Mouse (Mus musculus) gastrocnemius, postnatal 14 days (tissue): ENCODE results near the gene Gm45837. TPM values are rescaled to one million over a fixed set of nuclear protein-coding genes. Genes with fewer than 3 reads are reported as not detected.
A peak's percentile ranks its signal among the peaks of the same experiment; 100 is the strongest.

ENCODE experiments used
- DNase-seq: peaks from one replicate; pipeline ENCODE4 v3.0.0; 2021; ENCODE audit warnings: mixed read lengths
- intact Hi-C: fragments of 180-260 bp; cut with DNase I; formaldehyde crosslinking; loops from one replicate; pipeline ENCODE4 v1.15.1; 2025; ENCODE audit warnings: low total_unique reads
- long read RNA-seq, 2 experiments: library from polyadenylated mRNA; stranded (forward); transcript quantifications; one replicate each; pipeline ENCODE4 v2.0.0; 2021
- total RNA-seq, 2 experiments: library from RNA; stranded (reverse); gene quantifications; 2 replicates each; pipeline ENCODE4 v1.2.3; 2021

Gene Gm45837
- total RNA-seq: 1 to 10 TPM; 2.3 to 6.4 TPM
- long read RNA-seq, experiment 1, partial matches to known transcripts: 0 of 6 reads
- long read RNA-seq, experiment 1, other reads (novel, unspliced or antisense): 6 of 6 reads
- long read RNA-seq, experiment 2, partial matches to known transcripts: 44 of 50 reads
- long read RNA-seq, experiment 2, other reads (novel, unspliced or antisense): 6 of 50 reads

DNA sequence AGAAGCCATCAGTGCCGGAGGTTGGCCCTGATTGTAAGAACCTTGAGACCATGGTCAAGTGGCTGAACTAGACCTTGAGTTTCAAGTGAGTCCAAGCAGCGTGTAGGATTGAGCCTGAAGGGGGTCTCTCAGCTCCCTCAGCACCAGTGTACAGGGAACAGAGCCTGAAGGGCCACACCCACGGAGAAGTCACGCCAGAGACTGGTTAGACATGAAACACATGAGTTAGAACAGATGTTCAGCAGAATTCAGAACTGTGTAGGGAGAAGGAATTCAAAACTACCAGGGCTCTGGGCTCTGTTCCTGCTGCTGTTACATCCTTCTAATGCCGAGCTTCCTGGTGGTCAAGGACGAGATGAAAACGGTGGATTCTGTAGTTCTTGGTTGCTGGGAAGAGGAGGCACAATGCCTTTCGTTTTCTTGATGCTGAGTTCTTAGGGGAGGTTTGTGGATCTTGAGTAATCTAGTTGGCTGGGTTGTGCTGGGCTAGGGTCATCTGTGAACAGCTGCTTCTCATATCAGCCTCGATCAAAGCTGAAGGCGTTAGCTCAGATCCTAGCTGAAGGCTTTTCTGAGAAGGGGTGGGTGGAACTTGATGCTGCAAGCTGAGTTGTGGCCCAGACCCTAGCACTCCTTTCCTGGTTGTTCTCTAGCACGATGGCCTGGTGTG is at the start of gene Gm45837:
TSS of gene Gm45837 (plus strand) at position 620 of the 670 bp plus-strand sequence.
- DNase-seq: no peak
- intact Hi-C loops: no loop called here

- no peak for DNase-seq
- intact Hi-C loops: no loop called here
Observed at GRCm38 (mm10) chr7:101361021-101361420, 49.7 kb upstream of the Gm45837 start.

DNA sequence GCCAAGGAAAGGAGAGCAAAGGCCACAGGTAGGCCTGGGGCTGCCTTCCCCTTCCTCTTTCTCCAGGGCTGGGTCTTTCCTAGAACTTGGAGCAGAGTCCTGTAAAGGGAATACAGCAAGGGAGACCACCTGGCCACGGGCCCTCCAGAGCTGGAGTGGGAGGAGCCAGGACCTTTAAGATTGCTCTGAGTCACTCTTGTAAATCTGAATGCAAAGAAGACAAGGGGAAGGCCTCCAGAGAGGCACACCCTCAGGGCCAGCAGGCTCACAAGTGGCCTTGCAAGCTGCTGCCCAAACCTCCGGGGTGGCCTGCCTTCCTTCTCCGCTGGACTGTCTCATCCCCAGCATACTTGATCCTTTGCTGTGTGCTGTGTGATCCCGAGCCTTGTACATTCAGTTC is 48.9 kb upstream of the Gm45837 start:
- DNase-seq: no peak
- intact Hi-C loops: no loop called here

- intact Hi-C loops: no loop called here
- no peak for DNase-seq
Observed at GRCm38 (mm10) chr7:101362791-101363191, 47.9 kb upstream of the Gm45837 start.

DNA sequence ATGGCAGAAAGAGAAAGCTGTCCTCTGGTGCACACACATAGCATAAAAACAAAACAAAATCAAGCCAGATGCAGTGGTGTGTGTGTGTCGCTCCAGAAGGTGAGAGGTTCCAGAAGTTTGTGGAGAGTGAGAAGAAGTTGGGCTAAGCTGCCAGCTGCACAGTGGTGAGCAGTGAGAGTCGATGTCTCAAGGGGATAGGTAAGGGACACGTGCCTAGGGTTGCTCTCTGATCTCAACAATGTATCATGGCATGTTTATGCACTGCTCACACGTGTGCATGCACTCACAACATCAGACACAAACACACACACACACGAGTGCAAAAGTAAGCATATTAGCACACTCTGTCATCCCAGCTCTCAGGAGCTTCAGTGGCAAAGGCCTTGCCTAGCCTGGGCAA is 46.8 kb upstream of the Gm45837 start:
- DNase-seq: no peak
- intact Hi-C loops: no loop called here

DNA sequence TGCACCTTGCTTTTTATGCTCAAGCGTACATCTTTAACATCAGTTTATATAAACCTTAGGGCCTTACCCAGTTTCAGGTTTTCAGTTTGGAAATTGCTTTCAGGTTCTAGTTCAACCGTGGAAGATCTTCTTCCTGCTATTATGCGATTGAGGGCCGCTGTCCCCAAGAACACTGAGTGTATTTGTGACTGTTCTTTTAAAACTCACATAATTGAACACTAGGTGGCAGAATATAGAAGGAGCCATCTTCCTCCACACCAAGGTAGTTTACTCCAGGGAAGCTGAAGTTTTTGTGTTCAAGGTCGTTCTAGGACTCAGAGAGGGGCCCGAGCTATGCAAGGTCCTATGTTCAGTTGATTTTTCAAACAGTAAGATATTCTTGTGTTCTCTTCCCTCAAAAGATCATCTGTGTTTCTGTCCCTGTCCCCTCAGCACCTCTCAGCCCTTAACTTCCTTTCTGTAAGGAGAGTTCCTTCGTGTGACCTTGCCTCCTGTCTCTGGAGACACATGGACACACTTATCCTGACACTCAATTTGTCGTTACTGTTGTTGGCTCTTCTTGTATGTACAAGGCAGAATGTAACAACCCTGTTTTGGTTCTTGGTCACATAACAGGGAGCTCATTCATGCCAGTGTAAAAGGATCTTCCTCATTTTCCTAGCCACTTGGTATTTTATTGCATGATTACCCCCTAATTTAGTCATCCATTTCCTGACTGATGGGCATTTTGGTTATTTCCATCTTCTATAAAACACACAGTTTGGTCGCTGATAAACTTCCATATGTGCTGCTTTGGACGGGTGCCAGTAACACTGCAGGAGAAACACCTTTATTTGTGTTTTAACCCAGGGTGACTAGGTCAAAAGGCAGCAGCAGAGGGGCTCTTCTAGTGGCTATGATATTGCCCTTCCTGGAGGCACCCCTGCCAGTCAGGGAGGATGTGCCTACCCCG is 42.5 kb upstream of the Gm45837 start:
- no peak for DNase-seq
- intact Hi-C loops: no loop called here

GRCm38 (mm10) chr7:101369666-101370065 is 41.0 kb upstream of the Gm45837 start:
- intact Hi-C loops: no loop called here
- no peak for DNase-seq

- DNase-seq: no peak
- intact Hi-C loops: loop anchor here (2.0 kb wide), 1 partner anchor 60 kb away; no protein-coding TSS in a partner anchor
Observed at GRCm38 (mm10) chr7:101373082-101373481, 37.6 kb upstream of the Gm45837 start.

DNA sequence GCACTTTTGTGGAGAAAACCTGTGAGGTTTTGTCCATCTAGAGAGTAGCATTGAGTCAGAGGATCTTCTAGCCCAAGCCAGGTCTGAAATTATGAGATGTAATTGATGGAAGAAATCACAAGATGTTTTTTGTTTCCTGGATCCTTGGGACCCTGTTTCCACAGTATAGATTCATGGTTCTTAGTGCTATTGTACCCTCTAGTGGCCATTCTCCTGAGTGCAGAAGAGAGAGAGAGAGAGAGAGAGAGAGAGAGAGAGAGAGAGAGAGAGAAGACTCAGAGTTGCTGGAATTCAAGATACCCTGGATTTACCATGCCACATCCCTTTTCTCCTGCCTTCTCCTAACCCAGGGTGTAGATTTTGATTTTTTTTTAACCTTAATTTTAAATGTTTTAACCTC is 36.5 kb upstream of the Gm45837 start:
- intact Hi-C loops: no loop called here
- no peak for DNase-seq

- intact Hi-C loops: no loop called here
- DNase-seq: no peak
Observed at GRCm38 (mm10) chr7:101376701-101377340, 33.9 kb upstream of the Gm45837 start.

DNA sequence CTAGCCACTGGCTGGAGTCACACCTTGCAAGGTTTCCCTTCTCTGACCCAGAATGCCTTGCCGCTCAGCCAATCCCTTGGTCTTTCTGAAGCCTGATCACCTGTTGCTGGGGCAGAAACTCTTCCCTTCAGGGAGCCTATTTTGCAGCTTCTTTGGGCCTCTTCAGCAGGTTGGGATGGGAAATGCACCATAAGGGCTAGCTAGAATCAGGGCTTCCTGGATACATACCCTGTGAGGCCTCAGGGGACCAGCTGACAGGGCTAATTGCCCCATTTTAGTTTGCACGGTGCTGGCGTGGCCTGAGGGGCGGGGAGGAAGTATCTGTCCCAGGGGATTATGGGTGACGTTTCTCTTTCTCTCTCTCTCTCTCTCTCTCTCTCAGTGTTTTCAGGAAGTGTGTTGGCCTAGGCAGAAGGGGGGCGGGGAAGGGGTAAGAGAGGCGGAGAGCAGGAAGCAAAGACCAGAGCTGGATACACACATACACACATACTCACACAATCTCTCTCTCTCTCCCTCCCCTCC is 32.9 kb upstream of the Gm45837 start:
- intact Hi-C loops: no loop called here
- DNase-seq: peak; percentile 74

DNA sequence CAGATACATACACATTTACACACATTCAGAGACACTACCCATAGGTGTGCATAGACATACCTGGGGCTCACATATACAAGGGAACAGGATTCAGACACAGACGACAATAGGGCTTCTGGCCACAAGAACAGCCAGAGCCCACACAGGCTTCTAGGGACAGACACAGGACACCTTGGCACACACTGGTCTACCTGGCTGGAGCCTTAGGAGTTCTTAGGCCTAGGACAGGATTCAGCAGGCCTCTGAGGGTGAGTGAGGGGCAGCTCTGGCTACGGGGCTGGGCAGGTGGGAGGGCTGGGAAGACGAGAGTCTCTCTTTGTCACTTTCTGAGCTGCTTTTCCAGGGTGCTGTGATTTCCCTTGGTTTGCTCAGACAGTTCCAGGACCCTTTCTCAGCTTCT is 32.4 kb upstream of the Gm45837 start:
- intact Hi-C loops: no loop called here
- DNase-seq: no peak

DNA sequence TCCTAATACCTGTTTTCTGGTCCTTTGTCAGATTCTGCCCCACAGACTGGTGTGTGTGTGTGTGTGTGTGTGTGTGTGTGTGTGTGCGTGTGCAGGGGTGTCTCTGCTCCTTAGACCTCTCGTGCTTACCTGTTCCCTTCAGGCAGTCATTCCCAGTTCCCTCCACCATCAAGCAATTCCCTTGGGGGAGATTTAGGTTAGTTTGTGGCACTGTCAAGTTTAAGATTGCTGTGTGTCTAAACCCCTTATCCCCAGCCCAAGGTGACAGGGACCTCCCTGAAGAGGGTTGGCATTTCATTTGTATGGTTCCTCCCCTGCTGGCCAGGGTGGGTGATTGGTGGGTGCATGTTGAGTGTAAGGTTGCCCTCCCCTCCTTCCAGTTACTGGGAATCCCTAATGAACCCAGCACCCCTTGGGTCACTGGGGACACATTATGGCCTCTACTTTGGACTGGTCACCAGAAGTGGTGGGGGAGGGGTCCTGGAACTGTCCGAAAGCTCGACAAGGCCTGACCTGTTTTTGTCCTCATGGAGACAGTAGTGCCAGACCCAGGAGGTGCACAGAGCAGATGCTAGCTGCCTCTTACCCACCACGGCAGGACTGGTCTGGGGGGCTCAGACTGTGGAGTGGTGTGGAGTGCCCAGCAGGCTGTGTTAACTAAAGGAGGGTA is 31.8 kb upstream of the Gm45837 start:
- intact Hi-C loops: no loop called here
- DNase-seq: no peak

- intact Hi-C loops: loop anchor here (5.0 kb wide), 1 partner anchor 307 kb away; no protein-coding TSS in a partner anchor
- DNase-seq: no peak
Observed at GRCm38 (mm10) chr7:101379732-101380131, 31.0 kb upstream of the Gm45837 start.

DNA sequence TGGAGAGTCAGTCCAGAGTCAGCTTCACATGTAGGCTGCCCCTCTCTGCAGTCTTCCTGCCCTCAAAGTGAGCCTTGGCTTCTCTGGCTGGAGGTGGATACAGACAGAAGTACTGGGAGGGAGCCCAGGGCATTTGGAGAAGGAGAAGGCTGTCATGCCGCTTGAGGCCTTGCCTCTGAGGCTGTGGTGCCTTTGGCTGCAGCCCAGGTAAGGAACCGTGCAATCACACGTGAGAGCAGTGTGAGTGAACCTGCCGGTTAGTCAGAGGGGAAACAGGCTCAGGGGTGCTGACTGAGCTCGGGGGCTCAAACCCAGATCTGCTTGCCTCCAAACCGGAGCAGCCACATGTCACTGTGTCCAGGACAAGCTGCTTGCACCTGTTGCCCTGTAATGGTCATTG is 29.2 kb upstream of the Gm45837 start:
- DNase-seq: no peak
- intact Hi-C loops: loop anchor here (5.0 kb wide), 1 partner anchor 309 kb away; no protein-coding TSS in a partner anchor

- intact Hi-C loops: loop anchor here (5.0 kb wide), 1 partner anchor 310 kb away; no protein-coding TSS in a partner anchor
- peak; percentile 48 for DNase-seq
Observed at GRCm38 (mm10) chr7:101382378-101382777, 28.3 kb upstream of the Gm45837 start.

DNA sequence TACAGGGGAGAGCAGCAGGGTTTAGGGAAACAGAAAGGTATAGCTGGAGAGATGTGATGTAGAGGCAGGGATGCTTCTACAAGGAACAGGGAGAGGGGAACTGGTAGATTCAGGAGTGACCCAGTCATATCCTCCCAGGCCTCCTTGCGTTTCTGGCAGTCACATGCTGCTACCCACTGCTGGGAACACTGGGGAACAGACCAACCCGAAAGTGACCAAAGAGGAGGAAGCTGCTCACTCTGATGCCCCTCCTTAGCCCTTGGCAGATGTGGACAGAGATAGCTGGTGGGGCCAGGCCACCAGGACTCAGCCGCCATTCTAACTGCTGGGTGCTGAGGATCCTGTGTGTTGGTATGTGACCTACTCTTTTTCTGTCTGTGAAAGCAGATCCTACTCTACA is 26.9 kb upstream of the Gm45837 start:
- intact Hi-C loops: loop anchor here (5.0 kb wide), 1 partner anchor 311 kb away; no protein-coding TSS in a partner anchor
- DNase-seq: no peak

- DNase-seq: no peak
- intact Hi-C loops: loop anchor here (5.0 kb wide), 1 partner anchor 313 kb away; no protein-coding TSS in a partner anchor
Observed at GRCm38 (mm10) chr7:101384931-101385330, 25.8 kb upstream of the Gm45837 start.

DNA sequence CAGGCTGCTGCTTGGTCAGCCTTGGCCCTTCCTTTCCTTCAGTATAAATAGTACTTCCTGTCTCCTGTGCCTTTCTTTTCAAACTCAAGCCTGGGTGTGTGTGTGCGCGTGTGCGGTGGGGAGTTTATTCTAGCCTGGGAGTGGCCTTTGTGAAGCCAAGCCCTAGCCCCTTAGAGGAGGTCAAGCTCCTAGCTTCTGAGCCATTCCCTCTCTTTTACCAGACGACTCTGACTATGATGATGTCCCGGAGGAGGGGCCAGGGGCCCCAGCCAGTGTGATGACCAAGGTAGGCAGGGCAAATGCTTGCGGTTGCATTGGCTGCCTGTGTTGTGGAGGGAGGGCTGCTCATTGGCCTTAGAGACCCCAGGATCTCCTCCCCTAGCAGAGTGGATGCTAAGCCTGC is 25.4 kb upstream of the Gm45837 start:
- DNase-seq: peak; percentile 52
- intact Hi-C loops: no loop called here
